Mouse (Mus musculus) embryonic facial prominence, embryonic 11.5 days (tissue): Measurements from ENCODE around the gene Dda1. TPM values are rescaled to one million over a fixed set of nuclear protein-coding genes. Genes with fewer than 3 reads are reported as not detected.

Experiments used
- ATAC-seq: fragments of 200-750 bp; cut with Nextera tagmentation; replicated peaks from 2 replicates; pipeline ENCODE4 v1.8.0; 2017; ENCODE audit warnings: low read depth; ENCODE audit not compliant: insufficient number of reproducible peaks, low FRiP score, low TSS enrichment
- DNase-seq: peaks from one replicate; pipeline ENCODE4 v3.0.0-alpha.2; 2015; ENCODE audit warnings: low spot score
- H3K27ac ChIP-seq: fragments of 300-500 bp; sonication (generic); replicated peaks from 2 replicates; pipeline ENCODE4 v1.5.1; 2014; ENCODE audit warnings: mild to moderate bottlenecking, low read depth, low read length, control low read depth
- H3K27me3 ChIP-seq: fragments of 300-500 bp; sonication (generic); 2 replicates; pipeline ENCODE4 v1.6.1; 2014; ENCODE audit warnings: mild to moderate bottlenecking, low read length, moderate library complexity, mixed read lengths; ENCODE audit not compliant: control insufficient read depth, insufficient read depth
- H3K36me3 ChIP-seq: fragments of 300-500 bp; sonication (generic); replicated peaks from 2 replicates; pipeline ENCODE4 v1.6.1; 2014; ENCODE audit warnings: low read depth, mild to moderate bottlenecking, low read length, moderate library complexity, mixed read lengths; ENCODE audit not compliant: control insufficient read depth, insufficient read depth
- H3K4me1 ChIP-seq: fragments of 300-500 bp; sonication (generic); 2 replicates; pipeline ENCODE4 v1.6.1; 2014; ENCODE audit warnings: low read length, mixed read lengths; ENCODE audit not compliant: control insufficient read depth, insufficient read depth
- H3K4me2 ChIP-seq: fragments of 300-500 bp; sonication (generic); 2 replicates; pipeline ENCODE4 v1.6.1; 2014; ENCODE audit warnings: low read depth, mild to moderate bottlenecking, control low read depth, low read length, moderate library complexity
- H3K4me3 ChIP-seq: fragments of 300-500 bp; sonication (generic); 2 replicates; pipeline ENCODE4 v1.5.1; 2014; ENCODE audit warnings: low read depth, low read length, control low read depth
- H3K9ac ChIP-seq: fragments of 300-500 bp; sonication (generic); replicated peaks from 2 replicates; pipeline ENCODE4 v1.6.1; 2014; ENCODE audit warnings: mild to moderate bottlenecking, control low read depth, low read length
- H3K9me3 ChIP-seq: fragments of 300-500 bp; sonication (generic); replicated peaks from 2 replicates; pipeline ENCODE4 v1.6.1; 2016; ENCODE audit warnings: mild to moderate bottlenecking, low read length, inconsistent platforms, mixed read lengths; ENCODE audit not compliant: control insufficient read depth
- WGBS: fragments of 180-500 bp; shearing (Covaris S2); extraction: QIAGEN DNeasy Blood & Tissue Kit; methylation state at CpG from one replicate; pipeline ENCODE4 v1.1.7; 2014; 5-methylcytosine and 5-hydroxymethylcytosine counted together
- polyA plus RNA-seq: library from polyadenylated mRNA; unstranded; fragments of >200 nt; fragmentation: Nextera tagmentation; extraction: Ambion mirVana; gene quantifications from 2 replicates; pipeline ENCODE4 v1.2.1, GENCODE M21; 2014

The Dda1 gene
- polyA plus RNA-seq, 1 experiment from 2014 or later: 105 TPM

- H3K27me3 ChIP-seq: no peaks in the 10 kb centered on the region
- H3K9ac ChIP-seq: no peak overlapping the region
- no peak for ATAC-seq
- H3K36me3 ChIP-seq: no peaks in the 10 kb centered on the region
- H3K4me2 ChIP-seq: no peak overlapping the region
- no peak overlapping the region for H3K4me3 ChIP-seq
- WGBS: 76% methylated on average over 2 of the region's 2 CpGs
- H3K4me1 ChIP-seq: no peaks in the 10 kb centered on the region
- H3K9me3 ChIP-seq: no peaks in the 10 kb centered on the region
- no peak overlapping the region for H3K27ac ChIP-seq
- DNase-seq: no peak
Measured at GRCm38 (mm10) chr8:71452669-71453068, 16.3 kb upstream of the Dda1 start.

GRCm38 (mm10) chr8:71454668-71455067 is 14.3 kb upstream of the Dda1 start:
- ATAC-seq (no peak), DNase-seq (no peak)
- 75% methylated on average over 8 of the region's 8 CpGs for WGBS
- Histone ChIP-seq H3K4me1 (no peaks in the 10 kb centered on the region), H3K4me2 (no peak overlapping the region), H3K9me3 (no peaks in the 10 kb centered on the region), H3K4me3 (no peak overlapping the region), H3K27me3 (no peaks in the 10 kb centered on the region), H3K9ac (no peak overlapping the region), H3K27ac (no peak overlapping the region), H3K36me3 (no peaks in the 10 kb centered on the region)

GRCm38 (mm10) chr8:71456906-71457305 is 12.1 kb upstream of the Dda1 start:
- H3K4me3 ChIP-seq: no peak overlapping the region
- no peaks in the 10 kb centered on the region for H3K4me1 ChIP-seq
- DNase-seq (no peak), ATAC-seq (no peak)
- no peaks in the 10 kb centered on the region for H3K27me3 ChIP-seq
- no peak overlapping the region for H3K27ac ChIP-seq
- H3K9me3 ChIP-seq: no peaks in the 10 kb centered on the region
- no peak overlapping the region for H3K4me2 ChIP-seq
- 40% methylated on average over 22 of the region's 22 CpGs for WGBS
- H3K36me3 ChIP-seq: no peaks in the 10 kb centered on the region; the same call in 1 of the 2 replicates
- no peak overlapping the region for H3K9ac ChIP-seq

- no peak overlapping the region for H3K27ac ChIP-seq
- H3K36me3 ChIP-seq: no peaks in the 10 kb centered on the region; the same call in 1 of the 2 replicates
- ATAC-seq (no peak), DNase-seq (no peak)
- no peak overlapping the region for H3K4me2 ChIP-seq
- H3K4me1 ChIP-seq: peaks cover 2% of the 10 kb centered on the region; the same call in 1 of the 2 replicates
- H3K27me3 ChIP-seq: no peaks in the 10 kb centered on the region
- no peaks in the 10 kb centered on the region for H3K9me3 ChIP-seq
- H3K9ac ChIP-seq: no peak overlapping the region
- no peak overlapping the region for H3K4me3 ChIP-seq
- WGBS: 82% methylated on average over 20 of the region's 20 CpGs
Measured at GRCm38 (mm10) chr8:71457659-71458270, 11.2 kb upstream of the Dda1 start.

- no peaks in the 10 kb centered on the region for H3K27me3 ChIP-seq
- no peak overlapping the region for H3K9ac ChIP-seq
- peaks cover 7% of the 10 kb centered on the region for H3K4me1 ChIP-seq
- no peaks in the 10 kb centered on the region for H3K9me3 ChIP-seq
- 91% methylated on average over 6 of the region's 6 CpGs for WGBS
- no peaks in the 10 kb centered on the region; the same call in 1 of the 2 replicates for H3K36me3 ChIP-seq
- ATAC-seq (no peak), DNase-seq (no peak)
- H3K4me3 ChIP-seq: no peak overlapping the region
- no peak overlapping the region for H3K4me2 ChIP-seq
- H3K27ac ChIP-seq: no peak overlapping the region
Measured at GRCm38 (mm10) chr8:71460716-71461115, 8.3 kb upstream of the Dda1 start.

- H3K4me1 ChIP-seq: peaks cover 7% of the 10 kb centered on the region
- ATAC-seq (no peak), DNase-seq (no peak)
- H3K4me3 ChIP-seq: no peak overlapping the region
- H3K27me3 ChIP-seq: no peaks in the 10 kb centered on the region
- 74% methylated on average over 46 of the region's 47 CpGs for WGBS
- H3K27ac ChIP-seq: no peak overlapping the region
- no peaks in the 10 kb centered on the region; the same call in 1 of the 2 replicates for H3K36me3 ChIP-seq
- no peak overlapping the region for H3K9ac ChIP-seq
- no peak overlapping the region; the same call in 1 of the 2 replicates for H3K4me2 ChIP-seq
- H3K9me3 ChIP-seq: no peaks in the 10 kb centered on the region
Measured at GRCm38 (mm10) chr8:71461152-71461840, 7.7 kb upstream of the Dda1 start.

GRCm38 (mm10) chr8:71462191-71462590 is 6.8 kb upstream of the Dda1 start:
- Histone ChIP-seq H3K4me2 (peak overlapping the region; percentile 82), H3K27ac (no peak overlapping the region), H3K4me3 (peak overlapping the region; percentile 74), H3K27me3 (no peaks in the 10 kb centered on the region), H3K9me3 (no peaks in the 10 kb centered on the region), H3K36me3 (no peaks in the 10 kb centered on the region; the same call in 1 of the 2 replicates), H3K4me1 (peaks cover 7% of the 10 kb centered on the region), H3K9ac (peak overlapping the region; percentile 75)
- 74% methylated on average over 4 of the region's 4 CpGs for WGBS
- ATAC-seq (no peak), DNase-seq (no peak)

- WGBS: 5% methylated on average over 16 of the region's 16 CpGs
- ATAC-seq (no peak), DNase-seq (peak; percentile 44)
- H3K9ac ChIP-seq: peak overlapping the region; percentile 75
- no peak overlapping the region; the same call in 1 of the 2 replicates for H3K27ac ChIP-seq
- peak overlapping the region; percentile 74 for H3K4me3 ChIP-seq
- peaks cover 7% of the 10 kb centered on the region for H3K4me1 ChIP-seq
- no peaks in the 10 kb centered on the region; the same call in 1 of the 2 replicates for H3K36me3 ChIP-seq
- H3K27me3 ChIP-seq: no peaks in the 10 kb centered on the region
- peak overlapping the region; percentile 82 for H3K4me2 ChIP-seq
- no peaks in the 10 kb centered on the region for H3K9me3 ChIP-seq
Measured at GRCm38 (mm10) chr8:71462786-71463185, 6.2 kb upstream of the Dda1 start.
